Comparison of ENCODE assay signal across 11 mouse cellular contexts in the genomic region with DNA sequence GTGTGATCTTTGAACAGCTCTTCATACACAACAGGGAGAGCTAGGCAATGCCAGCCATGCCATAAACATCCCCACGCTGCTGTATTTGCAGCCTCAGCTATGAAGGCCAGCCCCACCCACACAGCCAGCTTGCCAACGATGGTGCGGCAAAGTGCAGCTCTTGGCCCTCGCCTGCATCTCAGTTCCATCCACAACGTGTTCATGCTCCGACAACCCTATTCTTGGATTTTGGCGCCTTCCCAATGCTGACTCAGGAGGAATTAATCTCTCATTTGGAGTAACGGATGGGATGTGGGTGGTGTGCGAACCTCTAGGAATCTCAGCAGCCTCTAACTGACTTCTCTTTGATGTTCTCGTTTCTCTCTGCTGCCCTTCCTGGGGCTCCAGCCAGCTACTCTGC. TPM values are rescaled to one million over a fixed set of nuclear protein-coding genes. Genes with fewer than 3 reads are reported as not detected.
DNase-seq lines count a peak whose midpoint lies in the region; ATAC-seq and TF ChIP-seq lines count a peak whose summit lies in the region.
"Had no signal": no experiment of that assay in that cellular context is flagged by ENCODE, and none has a peak within 500 bp of the region (broad histone marks: within the 10 kb centered on the region; RNA-seq: fewer than 3 reads in every experiment).

No protein-coding gene starts in this region.

- H3K9ac ChIP-seq in heart, embryonic 11.5 days (ENCODE audit: low read depth, low read length), result no peak overlapping the region
- H3K9ac ChIP-seq in forebrain, postnatal 0 days, result no peak overlapping the region
- no peak overlapping the region for H3K9ac ChIP-seq in stomach, embryonic 16.5 days (ENCODE audit: low read length)
- H3K9ac ChIP-seq: embryonic facial prominence, embryonic 12.5 days; limb, embryonic 13.5 days had no signal

- WGBS in heart, embryonic 11.5 days (ENCODE audit: insufficient replicate concordance), result 68% methylated on average over 10 of the region's 10 CpGs
- 22% methylated on average over 10 of the region's 10 CpGs for WGBS in forebrain, postnatal 0 days
- WGBS in stomach, embryonic 16.5 days, result 49% methylated on average over 10 of the region's 10 CpGs

- ATAC-seq in heart, embryonic 11.5 days (replicated peaks; ENCODE audit: insufficient number of reproducible peaks, low FRiP score, low TSS enrichment), result no peak
- ATAC-seq in forebrain, postnatal 0 days, result peak; percentile 76
- peak; percentile 44; the same call in 1 of the 2 replicates for ATAC-seq in stomach, embryonic 16.5 days (ENCODE audit: insufficient read depth, low FRiP score)
- ATAC-seq in inflammation-experienced regulatory T-cells, adult 6 months, result no peak

- H3K27me3 ChIP-seq in heart, embryonic 11.5 days (ENCODE audit: control insufficient read depth, insufficient read depth, low read length), result no peaks in the 10 kb centered on the region
- no peaks in the 10 kb centered on the region for H3K27me3 ChIP-seq in forebrain, postnatal 0 days (ENCODE audit: insufficient read depth, low read length)
- H3K27me3 ChIP-seq in stomach, embryonic 16.5 days (ENCODE audit: control insufficient read depth, insufficient read depth, low read length), result no peaks in the 10 kb centered on the region
- H3K27me3 ChIP-seq: embryonic facial prominence, embryonic 12.5 days; limb, embryonic 13.5 days had no signal

- no peak overlapping the region for H3K27ac ChIP-seq in heart, embryonic 11.5 days (ENCODE audit: low read depth, low read length)
- no peak overlapping the region for H3K27ac ChIP-seq in forebrain, postnatal 0 days (ENCODE audit: low read depth, low read length)
- no peak overlapping the region for H3K27ac ChIP-seq in stomach, embryonic 16.5 days (ENCODE audit: low read length)
- H3K27ac ChIP-seq: embryonic facial prominence, embryonic 12.5 days; limb, embryonic 13.5 days had no signal

- TF ChIP-seq CTCF in forebrain, postnatal 0 days (IDR thresholded peaks at IDR 0.05; ENCODE audit: low read depth), result no peak

- H3K4me3 ChIP-seq in heart, embryonic 11.5 days (ENCODE audit: low read depth, low read length), result no peak overlapping the region
- H3K4me3 ChIP-seq in forebrain, postnatal 0 days (ENCODE audit: low read depth, low read length), result no peak overlapping the region
- no peak overlapping the region for H3K4me3 ChIP-seq in stomach, embryonic 16.5 days (replicated peaks; ENCODE audit: low read length)
- H3K4me3 ChIP-seq: embryonic facial prominence, embryonic 12.5 days; limb, embryonic 13.5 days had no signal

- peak; percentile 21 for DNase-seq in heart, adult 8-10 months (ENCODE audit: low spot score)
- DNase-seq in MN1 (ENCODE audit: low spot score) (peak; percentile 41), adipocyte (ENCODE audit: low spot score) (no peak)
- DNase-seq in forebrain, postnatal 0 days, result peak; percentile 77
- DNase-seq in left cerebral cortex, adult 9 months (ENCODE audit: low spot score in 2 of 2), result peak; percentile 82 to 95

- no peaks in the 10 kb centered on the region for H3K36me3 ChIP-seq in heart, embryonic 11.5 days (ENCODE audit: control insufficient read depth, insufficient read depth, low read length)
- H3K36me3 ChIP-seq in forebrain, postnatal 0 days (ENCODE audit: insufficient read depth), result no peaks in the 10 kb centered on the region
- H3K36me3 ChIP-seq in stomach, embryonic 16.5 days (ENCODE audit: control insufficient read depth, insufficient read depth, low read length), result no peaks in the 10 kb centered on the region
- H3K36me3 ChIP-seq: embryonic facial prominence, embryonic 12.5 days; G1E; limb, embryonic 13.5 days had no signal

- no peak overlapping the region for H3K4me2 ChIP-seq in heart, embryonic 11.5 days
- no peak overlapping the region for H3K4me2 ChIP-seq in forebrain, postnatal 0 days (ENCODE audit: low read depth)
- H3K4me2 ChIP-seq in stomach, embryonic 16.5 days (ENCODE audit: low read depth, low read length), result no peak overlapping the region
- H3K4me2 ChIP-seq: embryonic facial prominence, embryonic 12.5 days; limb, embryonic 13.5 days had no signal

- H3K9me3 ChIP-seq in heart, embryonic 11.5 days (replicated peaks; ENCODE audit: control insufficient read depth, low read length), result no peaks in the 10 kb centered on the region
- H3K9me3 ChIP-seq in forebrain, postnatal 0 days (ENCODE audit: low read length), result no peaks in the 10 kb centered on the region
- H3K9me3 ChIP-seq in stomach, embryonic 16.5 days (replicated peaks; ENCODE audit: control insufficient read depth, low read length), result no peaks in the 10 kb centered on the region
- H3K9me3 ChIP-seq: embryonic facial prominence, embryonic 12.5 days; G1E; limb, embryonic 13.5 days had no signal

- H3K4me1 ChIP-seq in heart, embryonic 11.5 days (ENCODE audit: control insufficient read depth, insufficient read depth, low read length), result no peaks in the 10 kb centered on the region
- no peaks in the 10 kb centered on the region for H3K4me1 ChIP-seq in forebrain, postnatal 0 days (ENCODE audit: insufficient read depth)
- H3K4me1 ChIP-seq in stomach, embryonic 16.5 days (ENCODE audit: control insufficient read depth, insufficient read depth, low read length), result 0 out of 2 replicates have a peak, but pooled peaks cover 5% of the 10 kb centered on the region
- H3K4me1 ChIP-seq: embryonic facial prominence, embryonic 12.5 days; limb, embryonic 13.5 days had no signal

RNA-seq across cellular contexts. Expression of a gene that starts 46.0 kb away (rescaled TPM):
- 1 to 10 TPM in 1 of 4 experiments, under 1 TPM in 3; 0.65 to 1.2 (median 0.80) TPM for total RNA-seq in heart, adult 8-10 months (2022)
- 0.57 and 0.73 TPM in 2 replicates for polyA plus RNA-seq in heart, embryonic 11.5 days (2014; fragmentation: Nextera tagmentation; extraction: Ambion mirVana)
- total RNA-seq in forebrain, postnatal 0 days (2014; rRNA removed), result 3.9 and 5.6 TPM in 2 replicates
- polyA plus RNA-seq in forebrain, postnatal 0 days (2015; fragmentation: Nextera tagmentation; extraction: Ambion mirVana), result 0.33 and 0.61 TPM in 2 replicates
- polyA plus RNA-seq in stomach, embryonic 16.5 days (2015; fragmentation: Nextera tagmentation; extraction: Ambion mirVana), result 2.0 and 2.1 TPM in 2 replicates
- polyA plus RNA-seq in inflammation-experienced regulatory T-cells, adult 6 months (2017; shearing (Covaris generic)), result under 1 TPM in 2 of 3 experiments, not detected in 1; 0.36 to 0.40 TPM
- polyA plus RNA-seq: G1E had no signal

Comparison
In these comparisons a context has a peak if more than half of its experiments do, and no peak if none do; other contexts are left out.
1. ATAC-seq: peak in forebrain, postnatal 0 days (single experiment) and stomach, embryonic 16.5 days (single experiment); none in heart, embryonic 11.5 days (single experiment) and inflammation-experienced regulatory T-cells, adult 6 months (single experiment).